Mouse (Mus musculus) thymus, postnatal 0 days (tissue): ENCODE measurements around the gene Wwc1. TPM values are rescaled to one million over a fixed set of nuclear protein-coding genes. Genes with fewer than 3 reads are reported as not detected.

Experiments
- DNase-seq: peaks from one replicate; pipeline ENCODE4 v3.0.0-alpha.2; 2015; ENCODE audit warnings: low spot score
- polyA plus RNA-seq: library from polyadenylated mRNA; unstranded; fragments of >200 nt; fragmentation: Nextera tagmentation; extraction: Ambion mirVana; gene quantifications from 2 replicates; pipeline ENCODE4 v1.2.1, GENCODE M21; 2015

Gene Wwc1
- polyA plus RNA-seq = 1.2 and 1.5 TPM in 2 replicates

DNA sequence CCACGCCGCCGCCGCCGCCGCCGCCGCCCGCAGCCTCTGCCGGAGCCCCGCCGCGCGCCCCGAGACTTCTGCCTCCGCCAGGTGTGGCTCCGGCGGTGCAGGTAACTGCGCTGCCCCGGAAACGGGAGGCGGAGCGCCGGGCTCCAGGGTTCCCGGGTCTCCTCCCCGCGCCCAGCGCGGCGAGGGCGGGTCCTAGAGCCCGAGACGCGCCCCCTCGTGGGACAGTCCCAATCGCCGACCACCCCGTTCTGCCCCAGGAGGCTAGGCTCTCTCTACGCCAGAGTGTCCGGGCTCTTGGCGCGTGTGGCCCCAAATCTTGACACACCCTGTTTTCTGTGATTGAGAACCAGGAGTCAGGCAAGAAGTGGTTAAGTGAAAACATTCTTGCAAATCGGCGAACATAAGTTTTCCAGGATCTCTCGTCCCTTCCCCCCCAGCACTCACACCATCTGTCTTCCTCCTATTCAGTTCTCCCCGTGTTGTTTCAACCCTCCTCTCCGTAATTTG lies at the start of gene Wwc1:
Gene Wwc1 (minus strand): TSS at position 117 of the 507 bp plus-strand sequence.
- no peak for DNase-seq

DNA sequence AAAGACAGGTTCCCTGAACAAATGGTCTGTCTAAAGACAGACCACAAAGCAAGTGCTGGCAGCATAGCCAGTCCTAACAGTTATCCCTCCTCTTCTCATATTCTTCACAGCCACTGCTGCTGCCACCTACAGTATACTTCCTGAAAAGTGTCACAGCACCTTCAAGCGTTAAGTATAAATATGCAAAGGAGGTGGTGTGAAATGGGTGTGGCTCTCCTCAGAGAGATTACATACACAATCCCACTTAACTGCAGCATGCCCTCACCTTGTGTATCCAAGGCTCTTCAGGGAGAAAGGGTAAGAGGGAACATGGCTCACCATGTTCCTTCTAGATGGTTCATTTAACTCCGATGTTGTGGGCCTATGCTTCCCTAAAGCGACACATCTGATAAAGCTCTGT lies 39.7 kb upstream of the Wwc1 start:
- no peak for DNase-seq

DNA sequence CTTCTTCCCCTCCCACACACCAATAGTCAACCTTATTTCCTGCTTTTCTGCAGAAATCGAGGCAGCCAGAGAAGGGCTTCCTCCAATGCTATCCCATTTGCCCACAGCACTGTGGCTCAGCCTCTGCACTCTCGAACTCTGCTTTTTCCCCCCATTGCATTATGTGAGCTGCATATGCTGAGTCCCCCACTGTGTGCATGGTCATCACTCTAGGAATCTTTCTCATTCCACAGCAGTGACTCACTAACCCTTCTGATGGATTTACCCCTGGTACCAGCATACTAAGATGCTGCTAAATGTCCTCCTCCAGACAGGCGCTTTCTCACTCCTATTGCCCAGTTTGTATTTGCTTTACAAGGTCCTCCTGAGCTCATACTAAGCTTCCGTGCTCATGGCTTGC lies 32.9 kb upstream of the Wwc1 start:
- DNase-seq = no peak

DNA sequence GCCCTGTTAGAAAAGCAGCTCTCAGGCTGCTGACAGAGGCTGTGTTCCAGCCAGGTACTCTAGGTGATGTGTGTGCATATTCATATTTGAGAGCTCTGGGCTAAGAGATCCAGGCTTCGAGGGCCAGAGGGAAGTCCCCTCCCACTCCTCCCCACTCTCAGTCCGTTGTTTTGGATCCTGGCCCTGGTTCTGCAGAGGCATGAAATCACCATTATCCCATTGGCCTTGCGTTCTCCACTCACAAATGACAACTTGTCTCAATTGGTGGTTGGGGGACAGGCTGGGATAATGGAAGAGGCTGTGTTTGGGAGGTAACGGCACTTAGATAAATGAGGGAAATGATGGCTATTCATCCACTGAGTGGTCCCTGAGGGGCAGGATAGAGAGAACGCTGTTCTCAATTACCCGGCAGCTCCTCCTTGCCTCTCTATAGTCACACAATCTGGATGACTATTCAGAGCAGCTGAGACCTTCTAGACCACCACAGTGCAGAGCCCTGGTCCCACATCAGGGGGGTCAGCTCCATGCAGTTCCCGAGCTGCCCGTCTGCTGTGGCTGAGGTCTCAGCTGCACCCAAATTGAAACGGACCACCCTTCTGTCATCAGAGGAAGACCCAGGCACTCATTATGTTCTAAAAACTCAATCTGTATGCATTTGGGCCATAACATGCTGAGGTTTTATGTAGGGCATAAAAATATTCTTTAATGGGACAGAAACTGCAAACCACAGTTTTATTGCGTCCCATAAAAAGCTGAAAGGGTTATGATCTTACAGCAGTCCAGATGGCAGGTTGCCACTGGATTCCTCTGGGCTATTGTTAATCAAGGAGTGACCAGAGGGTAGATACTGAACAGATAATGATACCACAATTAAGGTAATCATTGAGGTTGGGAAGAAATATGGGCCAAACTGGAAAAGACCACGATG lies 29.2 kb upstream of the Wwc1 start:
- no peak for DNase-seq

DNA sequence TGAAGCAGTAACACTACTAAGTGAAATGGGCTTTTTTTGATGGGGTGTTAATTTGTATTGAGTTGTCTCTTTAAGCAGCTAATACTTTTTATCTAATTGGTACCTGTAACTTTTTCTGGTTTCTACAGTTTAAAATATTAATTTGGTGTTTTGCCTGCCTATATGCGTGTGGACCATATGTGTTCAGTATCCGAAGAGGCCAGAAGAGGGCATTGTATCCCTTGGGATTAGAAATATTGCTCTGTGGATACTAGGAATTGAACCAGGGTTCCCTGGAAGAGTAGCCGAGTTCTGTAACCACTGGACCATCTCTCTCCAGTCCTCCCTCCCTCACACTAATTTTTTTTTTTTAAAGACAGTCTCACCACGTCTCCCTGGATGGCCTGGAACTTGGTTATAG lies 22.6 kb upstream of the Wwc1 start:
- DNase-seq = no peak

DNA sequence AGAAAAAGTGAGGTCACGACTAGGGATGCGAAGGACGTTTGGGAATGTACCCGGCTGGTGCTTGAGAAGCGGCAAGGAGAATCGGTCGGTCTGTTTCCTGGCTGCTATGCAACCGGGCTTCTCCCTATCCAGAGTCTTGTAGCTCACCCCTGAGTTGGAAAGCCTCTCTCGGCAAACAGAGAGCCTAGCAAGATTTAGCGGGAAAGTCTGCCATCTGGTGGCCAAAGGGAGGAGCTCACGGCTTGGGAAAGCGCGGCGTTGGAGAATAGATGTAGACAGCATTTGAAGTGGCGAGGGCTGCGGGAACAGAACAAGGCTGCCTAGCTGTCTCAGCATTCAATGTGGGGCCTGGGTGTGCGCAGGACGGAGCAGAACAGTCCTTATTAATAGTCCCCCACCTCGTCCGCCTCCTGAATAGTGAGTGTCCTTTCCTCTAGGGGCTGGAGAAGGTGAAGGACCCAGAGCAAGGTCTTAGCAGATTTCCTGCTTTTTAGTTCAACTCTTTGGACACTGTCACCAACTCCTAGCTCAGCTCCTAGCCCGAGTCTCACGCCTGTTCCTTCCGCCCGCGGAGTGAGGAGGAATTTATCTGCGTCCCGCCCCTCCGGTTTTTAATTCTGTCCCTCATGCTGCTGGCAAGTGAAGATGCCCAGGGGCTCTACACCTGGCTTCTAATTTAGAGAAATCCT lies 21.1 kb upstream of the Wwc1 start:
- peak; percentile 70 for DNase-seq

DNA sequence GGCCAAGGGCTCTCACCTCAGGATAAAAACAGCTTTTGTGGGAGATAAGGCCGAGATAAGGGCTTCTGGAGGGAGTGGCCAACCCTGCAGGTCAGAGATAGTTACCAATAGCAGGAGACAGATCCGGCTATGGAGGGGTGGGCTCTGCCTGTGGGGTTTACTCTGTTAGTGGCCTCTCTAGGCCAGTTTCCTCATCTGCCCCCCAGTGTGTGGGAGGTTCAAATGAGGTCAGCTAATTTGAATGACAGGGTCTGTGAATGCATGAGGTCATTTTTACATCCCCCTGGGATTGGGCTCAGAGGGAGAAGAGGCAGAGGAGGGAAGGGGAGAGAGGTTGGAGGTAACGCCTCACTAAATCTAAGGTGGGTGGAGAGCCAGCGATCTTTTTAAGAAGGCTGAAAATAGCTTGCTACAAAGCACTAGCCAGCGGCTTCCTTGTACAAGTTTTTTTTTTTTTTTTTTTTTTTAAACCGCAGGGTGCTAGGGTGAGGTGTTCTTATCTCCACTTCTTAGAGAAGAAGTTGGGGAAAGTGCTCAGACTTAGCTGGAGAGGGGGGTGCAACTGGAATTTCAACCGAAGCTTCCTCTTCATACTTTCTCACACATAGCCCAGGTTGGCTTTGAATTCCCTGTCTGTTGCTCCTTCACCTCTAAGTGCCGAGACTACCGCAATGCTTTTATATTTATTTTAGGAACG lies 20.4 kb upstream of the Wwc1 start:
- DNase-seq = no peak

DNA sequence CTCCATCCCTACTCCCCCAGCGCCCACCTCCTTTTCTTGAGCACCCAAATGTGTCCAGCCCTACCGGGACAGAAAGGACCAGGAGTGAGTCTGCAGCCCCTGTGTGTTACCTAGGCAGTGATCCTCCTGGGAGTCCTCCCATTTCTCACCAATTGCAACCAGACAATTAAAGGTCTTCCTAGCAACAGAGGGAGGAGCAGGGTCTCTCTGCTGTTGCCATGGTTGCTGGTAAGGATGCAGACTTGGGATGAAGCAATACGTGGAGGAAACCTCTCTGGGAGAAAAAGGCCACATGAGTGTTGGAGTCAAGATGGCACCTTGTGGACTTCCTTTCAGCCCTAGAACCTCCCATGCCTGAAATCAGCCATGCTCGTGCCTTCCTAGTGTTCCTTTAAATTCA lies 19.7 kb upstream of the Wwc1 start:
- DNase-seq = no peak

DNA sequence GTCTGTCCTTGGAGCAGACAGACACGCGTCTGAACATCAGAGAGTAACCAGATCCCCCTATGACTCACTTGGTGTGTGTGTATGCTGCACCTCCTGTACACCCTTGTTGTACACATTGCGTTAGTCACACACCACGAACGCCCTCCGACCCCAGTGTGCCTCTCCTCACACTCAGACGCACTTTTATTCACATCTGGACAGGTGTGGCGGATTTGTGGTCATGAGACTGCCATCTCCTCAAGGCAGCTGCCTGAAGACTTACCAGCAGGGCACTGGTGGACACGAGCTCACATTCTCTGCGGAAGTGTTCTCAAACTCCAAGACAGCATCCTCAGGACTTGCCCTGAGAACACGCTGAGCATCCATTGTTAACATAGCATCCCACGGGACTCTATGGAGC lies 17.7 kb upstream of the Wwc1 start:
- DNase-seq = no peak

DNA sequence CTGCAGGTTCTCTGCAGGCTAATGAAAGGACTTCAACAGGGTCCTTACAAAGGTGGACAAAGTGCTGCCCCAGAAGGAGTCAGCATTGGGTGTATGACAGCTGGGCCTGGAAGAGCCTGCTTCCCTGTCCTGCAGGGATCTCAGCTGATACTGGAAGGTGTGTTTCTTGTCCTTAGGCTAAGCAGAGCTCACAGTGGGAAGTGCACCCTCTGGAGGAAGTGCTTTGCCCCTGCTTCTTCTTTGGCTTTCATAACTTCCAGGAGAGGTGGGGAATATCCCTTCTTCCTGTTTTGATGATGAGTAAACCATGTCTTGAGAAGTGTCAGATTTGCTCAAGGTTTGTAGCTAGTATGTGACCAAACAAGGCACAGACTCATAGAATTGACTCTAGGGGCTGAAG lies 15.0 kb upstream of the Wwc1 start:
- no peak for DNase-seq

DNA sequence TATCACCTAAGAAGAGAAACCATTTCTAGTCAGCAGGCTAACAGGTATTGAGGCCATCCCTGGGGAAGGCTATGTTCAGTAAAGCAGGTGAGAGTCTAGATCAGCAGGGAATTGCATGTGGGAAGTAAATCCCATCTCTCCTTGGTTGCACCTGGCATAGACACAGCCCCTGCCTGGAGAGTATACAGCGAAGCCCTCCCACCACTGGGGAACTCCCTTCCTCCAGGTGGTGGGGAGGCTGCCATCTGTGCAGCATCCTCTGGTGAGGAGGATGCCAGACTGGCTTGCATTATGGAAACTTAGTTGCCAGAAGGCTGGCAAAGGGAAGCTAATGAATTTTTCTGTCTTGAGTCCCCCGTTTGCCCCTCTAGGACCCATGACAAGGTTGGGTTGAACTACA lies 11.5 kb upstream of the Wwc1 start:
- no peak for DNase-seq

DNA sequence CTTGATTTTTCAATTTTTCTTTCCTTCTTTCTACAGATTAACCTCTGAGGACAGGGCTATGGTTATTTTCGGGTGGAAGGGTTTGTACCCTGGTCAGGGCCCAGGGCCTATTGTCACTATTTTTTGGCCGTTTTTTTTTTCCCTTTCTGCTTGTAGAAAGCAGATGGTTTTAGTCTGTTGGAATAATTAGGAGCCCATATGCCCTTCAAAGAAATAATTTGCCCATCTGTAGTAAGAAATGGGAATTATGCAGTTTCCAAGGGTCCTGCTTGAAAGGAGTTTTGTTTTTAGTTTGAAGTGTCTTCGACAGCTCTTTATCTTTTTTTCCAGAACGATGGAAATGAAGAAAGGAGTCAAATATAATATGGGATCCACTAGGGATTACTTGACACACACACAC lies 9.6 kb upstream of the Wwc1 start:
- DNase-seq = no peak

DNA sequence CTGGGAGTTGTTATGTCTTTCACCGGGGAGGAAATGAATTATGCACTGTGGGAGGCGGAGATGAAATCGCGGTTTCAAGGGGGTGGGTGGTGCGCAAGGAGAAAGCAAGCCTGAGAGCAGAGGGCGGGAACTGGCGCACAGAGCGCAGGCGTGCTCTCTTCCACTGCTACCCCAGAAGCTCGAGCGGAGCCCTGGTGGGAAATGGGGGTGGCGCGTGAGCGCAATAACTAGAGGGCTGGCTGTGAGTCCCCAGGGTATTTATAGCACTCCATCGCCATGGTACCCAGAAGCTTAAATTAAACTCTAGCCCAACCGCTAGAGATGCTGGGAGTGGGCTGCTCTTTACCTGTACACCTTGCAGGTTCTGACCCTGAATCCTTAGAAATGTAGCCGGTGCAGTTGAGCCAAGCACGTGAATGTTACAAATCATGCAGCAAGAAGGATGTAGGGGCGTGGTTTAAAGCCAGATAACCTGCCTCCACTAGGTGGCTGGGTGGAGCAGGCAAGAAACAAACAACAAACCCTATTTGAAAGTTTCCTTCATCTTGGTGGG lies 5.6 kb upstream of the Wwc1 start:
- DNase-seq = peak; percentile 14

DNA sequence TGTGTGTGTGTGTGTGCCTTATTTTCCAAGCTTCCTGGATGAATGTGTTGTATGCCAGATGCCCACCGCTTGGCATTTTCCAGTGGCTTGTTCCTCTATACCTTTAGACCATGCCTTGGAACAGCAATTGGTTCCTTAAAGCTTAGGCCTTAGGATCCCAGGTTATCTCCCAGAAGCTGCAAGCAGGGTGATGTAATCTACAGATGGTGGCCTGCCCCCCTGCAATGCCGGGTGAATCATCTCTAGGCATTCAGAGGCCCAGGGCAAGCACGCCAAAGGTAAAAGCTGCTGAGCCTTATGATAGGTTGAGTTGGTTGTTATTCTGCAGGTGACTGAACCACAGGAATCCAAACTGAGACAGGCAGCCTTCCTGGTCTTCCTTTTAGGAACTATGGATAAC lies 2.4 kb upstream of the Wwc1 start:
- DNase-seq = no peak

DNA sequence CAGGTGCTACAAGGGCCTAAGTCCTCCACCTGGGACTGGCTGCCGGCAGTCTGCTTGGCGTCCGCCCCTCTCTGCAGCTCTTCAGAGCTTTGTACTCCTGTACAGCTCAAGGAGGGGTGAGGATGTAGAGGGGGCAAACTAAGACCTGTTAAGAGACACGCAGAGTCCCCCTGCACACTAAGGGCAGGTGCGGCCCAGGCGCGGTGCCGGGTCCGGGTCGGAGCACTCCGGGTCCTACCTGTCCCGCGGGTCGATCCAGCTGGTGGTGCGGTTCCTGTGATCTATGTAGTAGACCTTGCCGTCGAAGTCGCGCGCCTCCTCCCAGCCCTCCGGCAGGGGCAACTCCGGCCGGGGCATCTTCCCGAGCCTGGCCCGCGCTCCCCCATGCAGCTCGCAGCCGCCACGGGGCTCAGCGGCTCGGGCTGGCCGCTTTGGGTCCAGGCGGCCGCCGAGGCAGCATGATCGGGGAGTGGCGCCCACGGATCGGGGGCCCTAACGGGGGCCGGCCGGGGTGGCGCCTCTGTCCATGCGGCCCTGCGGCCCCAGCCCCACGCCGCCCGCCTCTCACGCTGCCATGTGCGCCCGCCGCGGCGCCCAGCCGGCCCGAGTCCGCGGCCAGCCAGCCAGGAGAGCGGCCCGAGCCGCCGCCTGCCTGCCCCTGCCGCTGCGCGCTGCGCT lies 455 bp downstream of the Wwc1 start:
- no peak for DNase-seq

DNA sequence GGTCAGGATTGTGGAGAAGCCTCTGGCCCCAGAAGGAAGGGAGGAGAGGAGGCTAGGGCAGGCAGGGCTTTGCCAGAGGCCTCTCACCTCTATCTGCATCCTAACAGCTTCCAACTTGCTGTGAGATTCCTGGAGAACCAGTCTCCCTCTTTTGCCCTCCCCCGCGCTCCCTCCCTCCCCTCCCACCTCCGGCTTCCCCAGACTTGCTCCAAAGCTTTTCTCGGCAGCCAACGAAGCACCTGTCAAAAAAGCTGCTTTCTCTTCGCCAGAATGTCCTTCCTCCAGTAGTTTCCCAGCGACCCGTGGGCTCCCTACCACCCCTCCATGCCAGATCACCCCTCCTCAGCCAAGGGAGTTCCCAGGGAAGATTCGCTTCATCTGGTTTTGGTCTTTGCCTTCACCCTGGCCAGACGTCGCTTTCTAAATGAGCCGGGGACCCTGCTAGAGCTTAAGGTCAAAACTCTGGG lies 1.0 kb downstream of the Wwc1 start:
- DNase-seq = no peak

DNA sequence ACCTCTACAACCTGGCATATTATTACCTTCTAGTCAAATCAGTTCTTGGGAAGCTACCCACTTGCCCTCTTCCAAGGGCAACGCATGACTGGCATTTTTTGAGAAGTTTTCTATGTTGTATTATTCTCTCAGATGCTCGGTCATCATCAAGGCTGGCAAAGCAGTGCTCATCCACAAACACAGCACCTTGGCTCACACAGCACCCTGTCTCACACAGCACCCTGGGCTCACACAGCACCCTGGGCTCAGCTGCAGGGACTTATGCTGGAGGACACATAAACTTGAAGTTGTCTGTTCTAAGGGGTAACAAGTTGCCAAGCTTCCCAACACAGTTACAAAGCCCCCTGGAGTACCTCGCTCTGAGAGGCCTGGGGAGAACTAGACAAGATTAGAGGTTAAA lies 2.5 kb downstream of the Wwc1 start:
- no peak for DNase-seq

DNA sequence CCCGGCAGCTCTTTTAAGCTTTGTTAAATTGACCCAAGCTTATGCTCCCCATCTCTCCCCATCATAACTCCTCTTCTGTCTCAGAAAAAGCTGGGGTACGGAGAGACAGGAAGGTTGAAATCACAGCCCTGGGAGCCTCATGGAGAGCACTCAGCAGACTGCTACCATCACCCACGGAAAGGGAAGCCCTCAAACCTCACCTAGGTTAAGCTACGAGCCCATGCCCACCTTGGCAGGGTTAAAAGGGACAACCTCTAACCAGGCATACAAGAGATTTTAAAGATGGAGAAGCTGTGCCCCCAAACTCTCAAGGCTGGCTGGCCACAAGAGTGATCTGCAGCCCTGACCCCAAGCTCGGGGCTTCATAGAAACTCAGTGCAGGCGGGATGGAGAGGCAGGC lies 3.2 kb downstream of the Wwc1 start:
- no peak for DNase-seq

DNA sequence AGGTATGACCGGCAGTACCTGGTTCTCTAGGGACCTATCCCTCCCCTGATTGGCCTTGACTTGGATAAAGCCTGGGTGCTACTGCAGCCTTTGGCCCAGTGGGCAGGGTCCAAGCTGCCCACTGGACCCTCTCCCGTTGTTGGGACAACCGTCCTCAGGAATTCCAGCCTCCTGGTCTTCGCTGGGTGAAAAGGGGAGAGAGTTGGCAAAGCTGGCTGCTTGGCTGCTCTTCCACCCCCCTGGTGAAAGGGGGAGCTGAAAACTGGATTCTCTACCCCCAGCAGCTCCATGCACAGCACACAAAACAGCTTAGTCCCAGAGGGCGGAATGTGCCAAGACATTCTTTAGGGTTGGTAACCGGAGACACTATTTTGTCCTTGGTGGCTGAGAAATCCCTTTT lies 3.8 kb downstream of the Wwc1 start:
- DNase-seq = no peak

DNA sequence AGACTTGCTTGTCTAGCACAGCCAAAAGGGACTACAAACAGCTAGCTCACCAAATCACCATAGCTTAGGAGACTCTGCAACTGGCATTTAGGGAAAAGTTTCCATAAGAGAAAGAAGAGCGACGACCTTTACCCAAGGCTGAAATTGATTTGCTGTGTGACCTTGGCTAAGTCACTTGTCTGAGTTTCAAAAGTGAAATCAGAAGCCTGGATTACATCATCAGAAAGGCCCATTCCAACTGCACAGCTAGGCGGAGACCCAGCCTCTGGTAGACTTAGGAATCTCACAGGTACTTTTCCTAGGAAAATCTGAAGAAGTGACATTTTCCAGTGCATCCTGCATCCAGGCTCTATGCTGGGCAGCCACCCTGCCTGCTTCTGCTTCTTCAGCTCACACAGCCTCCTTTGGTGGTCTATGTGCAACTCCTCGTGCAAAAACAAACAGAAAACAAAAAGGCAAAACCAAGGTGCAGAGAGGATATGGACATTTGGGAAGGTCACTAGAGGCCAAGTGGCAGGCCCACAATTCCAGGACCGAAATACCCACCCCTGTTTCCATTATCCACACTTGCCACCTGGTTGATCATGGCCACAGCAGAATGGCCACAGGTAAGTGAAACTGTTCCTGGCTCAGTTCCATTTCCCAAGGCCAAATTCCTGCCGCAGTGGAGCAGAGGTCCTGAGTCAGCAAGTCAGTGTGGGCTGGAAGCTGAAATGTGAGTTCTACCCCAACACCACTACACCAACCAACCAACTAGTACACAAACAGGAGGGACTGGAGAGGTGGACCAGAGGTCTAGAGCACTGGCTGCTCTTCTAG lies 5.5 kb downstream of the Wwc1 start:
- DNase-seq = no peak
